Mouse (Mus musculus): ENCODE measurements around the gene Rapgef1. TPM values are rescaled to one million over a fixed set of nuclear protein-coding genes. Genes with fewer than 3 reads are reported as not detected.

Rapgef1 gene
- total and polyA plus RNA-seq, 3 experiments: 86.5 to 185 (median 170) TPM

DNA sequence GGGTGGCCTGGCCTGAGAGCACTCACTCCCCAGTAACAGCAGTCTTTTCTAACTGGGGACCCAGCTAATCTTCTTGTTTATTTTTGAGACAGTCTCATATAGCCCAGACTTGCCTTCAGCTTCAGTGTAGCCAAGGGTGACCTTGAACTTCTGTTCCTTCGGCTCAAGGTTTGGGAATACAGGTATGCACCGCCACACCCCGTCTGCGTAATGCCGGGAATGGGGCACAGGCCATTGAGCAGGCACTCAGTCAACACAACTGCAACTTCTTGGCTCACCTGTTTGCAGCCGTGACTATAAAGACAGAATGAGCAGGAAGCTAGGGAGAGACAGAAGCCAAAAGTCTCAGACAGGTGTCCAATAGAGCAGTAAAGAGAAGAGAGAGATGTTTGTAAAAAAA lies 124.7 kb downstream of the Rapgef1 start:
- in situ Hi-C loops (cut with MboI; ENCODE audit: low pct_ligation_motif_present, low pct_unique_long_range_greater_than_20kb, low sequenced_read_pairs) (no loop called here), dilution Hi-C loops (cut with MboI; ENCODE audit: extremely low pct_ligation_motif_present, extremely low pct_unique_long_range_greater_than_20kb, low sequenced_read_pairs) (no loop called here)

DNA sequence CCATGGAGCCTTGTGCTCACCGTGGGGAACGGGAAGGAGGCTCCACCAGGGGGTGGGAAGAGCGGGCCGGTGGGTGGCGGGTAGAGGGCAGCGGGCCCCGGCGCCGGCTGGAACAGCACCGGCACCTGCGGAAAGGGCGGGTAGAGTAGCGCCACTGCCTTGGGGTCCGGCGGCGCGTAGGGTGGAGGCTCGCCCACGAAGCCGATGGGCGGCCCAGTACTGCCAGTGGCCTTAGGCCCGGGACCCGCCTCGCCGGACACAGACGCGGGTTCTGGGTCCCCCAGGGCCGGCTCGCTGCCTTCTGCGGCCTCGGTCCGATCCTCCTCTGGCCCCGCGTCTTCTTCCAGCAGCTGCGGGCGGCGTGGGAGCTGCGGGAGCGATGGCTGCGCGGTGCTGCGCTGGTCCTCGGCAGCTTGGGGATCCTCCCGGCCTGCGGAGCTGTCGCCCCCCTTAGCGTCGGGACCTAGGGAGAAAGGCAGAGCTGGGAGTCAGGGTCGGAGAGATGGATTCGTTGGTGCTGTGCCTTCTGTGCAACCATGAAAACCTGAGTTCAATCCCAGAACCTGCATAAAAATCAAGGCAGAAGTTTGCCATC lies 127.8 kb downstream of the Rapgef1 start:
- Histone ChIP-seq H3K4me1 (ENCODE audit: control insufficient read depth in 1 of 2, insufficient read depth in 2 of 2) (peaks cover 9 to 14% of the 10 kb centered on the region in 2 experiments; a peak in 2 of 4 replicates), H3K4me2 (ENCODE audit: insufficient read depth, low read depth, poor library complexity, severe bottlenecking) (no peak overlapping the region), H3K27ac (ENCODE audit: insufficient read depth, low read depth) (no peak overlapping the region), H3K36me3 (replicated peaks in 1 of 2; ENCODE audit: control insufficient read depth in 1 of 2, insufficient read depth in 1 of 2, low read length in 1 of 2) (no peaks in the 10 kb centered on the region), H3K9ac (ENCODE audit: insufficient read depth, low read depth) (no peak overlapping the region), H3K79me2 (replicated peaks; ENCODE audit: control insufficient read depth, extremely low read depth, insufficient read depth, poor library complexity, severe bottlenecking) (no peaks in the 10 kb centered on the region), H3K27me3 (replicated peaks) (no peaks in the 10 kb centered on the region), H3K4me3 (replicated peaks in 1 of 3; ENCODE audit: low read depth in 2 of 3, low read length in 2 of 3, poor library complexity in 1 of 3) (no peak overlapping the region), H3K9me3 (replicated peaks; ENCODE audit: low read length) (peaks cover 4% of the 10 kb centered on the region)
- in situ Hi-C loops (cut with MboI; ENCODE audit: low pct_ligation_motif_present, low pct_unique_long_range_greater_than_20kb, low sequenced_read_pairs): no loop called here
- no peak for DNase-seq (ENCODE audit: extremely low read depth)
- TF ChIP-seq JUN (IDR thresholded peaks at IDR 0.05; ENCODE audit: insufficient read depth, low read depth, low read length) (no peak), MEF2A (IDR thresholded peaks at IDR 0.05; ENCODE audit: borderline replicate concordance, low read depth, low read length) (no peak), ZNF384 (IDR thresholded peaks at IDR 0.05; ENCODE audit: low read depth, low read length) (no peak), BHLHE40 (IDR thresholded peaks at IDR 0.05; ENCODE audit: low read depth, low read length) (no peak), RCOR1 (conservative IDR thresholded peaks at IDR 0.05; ENCODE audit: low read depth, low read length) (no peak), TBP (conservative IDR thresholded peaks at IDR 0.05; ENCODE audit: low read depth, low read length) (no peak), MAZ (IDR thresholded peaks at IDR 0.05; ENCODE audit: low read depth, low read length) (no peak), RAD21 (IDR thresholded peaks at IDR 0.05; ENCODE audit: low read depth, low read length) (no peak), ZKSCAN1 (IDR thresholded peaks at IDR 0.05; ENCODE audit: borderline replicate concordance, low read depth, low read length) (no peak), JUND (conservative IDR thresholded peaks at IDR 0.05; ENCODE audit: low read depth, low read length) (no peak), CHD1 (IDR thresholded peaks at IDR 0.05; ENCODE audit: low read depth, low read length) (no peak), USF1 (IDR thresholded peaks at IDR 0.05; ENCODE audit: low read depth, low read length) (no peak), USF2 (conservative IDR thresholded peaks at IDR 0.05; ENCODE audit: low read depth, low read length) (no peak), ZMIZ1 (IDR thresholded peaks at IDR 0.05; ENCODE audit: low read depth, low read length) (no peak), HCFC1 (IDR thresholded peaks at IDR 0.05; ENCODE audit: low read depth, low read length) (no peak), MAX (IDR thresholded peaks at IDR 0.05; ENCODE audit: low read length) (no peak), E2F4 (IDR thresholded peaks at IDR 0.05; ENCODE audit: insufficient replicate concordance, low read depth, low read length) (no peak), UBTF (IDR thresholded peaks at IDR 0.05; ENCODE audit: low read depth, low read length) (no peak), ETS1 (conservative IDR thresholded peaks at IDR 0.05; ENCODE audit: low read depth, low read length) (no peak), IRF4 (IDR thresholded peaks at IDR 0.05; ENCODE audit: low read depth, low read length) (no peak)
- dilution Hi-C loops (cut with MboI; ENCODE audit: extremely low pct_ligation_motif_present, extremely low pct_unique_long_range_greater_than_20kb, low sequenced_read_pairs): no loop called here

More for the DNA sequence above, 124.7 kb downstream of the Rapgef1 start:
- TF ChIP-seq ZNF384 (IDR thresholded peaks at IDR 0.05; ENCODE audit: low read depth, low read length): no peak
- no peak for TF ChIP-seq CHD2 (IDR thresholded peaks at IDR 0.05; ENCODE audit: low read length)
- TF ChIP-seq MXI1 (IDR thresholded peaks at IDR 0.05; ENCODE audit: low read depth, low read length): no peak
- TF ChIP-seq MAX (IDR thresholded peaks at IDR 0.05; ENCODE audit: low read length): no peak
- Histone ChIP-seq H3K4me3 (replicated peaks in 1 of 3; ENCODE audit: low read depth in 2 of 3, low read length in 2 of 3, poor library complexity in 1 of 3) (no peak overlapping the region), H3K4me2 (ENCODE audit: insufficient read depth, low read depth, poor library complexity, severe bottlenecking) (no peak overlapping the region), H3K9me3 (replicated peaks; ENCODE audit: low read length) (no peaks in the 10 kb centered on the region), H3K27me3 (replicated peaks) (no peaks in the 10 kb centered on the region), H3K4me1 (ENCODE audit: control insufficient read depth in 1 of 2, insufficient read depth in 2 of 2) (peaks cover 0 to 6% of the 10 kb centered on the region in 2 experiments; a peak in 2 of 4 replicates), H3K79me2 (replicated peaks; ENCODE audit: control insufficient read depth, extremely low read depth, insufficient read depth, poor library complexity, severe bottlenecking) (no peaks in the 10 kb centered on the region), H3K36me3 (replicated peaks in 1 of 2; ENCODE audit: control insufficient read depth in 1 of 2, insufficient read depth in 1 of 2, low read length in 1 of 2) (peaks cover 13 to 17% of the 10 kb centered on the region in 2 experiments), H3K27ac (ENCODE audit: insufficient read depth, low read depth) (no peak overlapping the region), H3K9ac (ENCODE audit: insufficient read depth, low read depth) (no peak overlapping the region)
- no peak for DNase-seq (ENCODE audit: extremely low read depth)

All from CH12.LX (cell line).